Comparison of ENCODE assay signal across 27 mouse cellular contexts in the genomic region with DNA sequence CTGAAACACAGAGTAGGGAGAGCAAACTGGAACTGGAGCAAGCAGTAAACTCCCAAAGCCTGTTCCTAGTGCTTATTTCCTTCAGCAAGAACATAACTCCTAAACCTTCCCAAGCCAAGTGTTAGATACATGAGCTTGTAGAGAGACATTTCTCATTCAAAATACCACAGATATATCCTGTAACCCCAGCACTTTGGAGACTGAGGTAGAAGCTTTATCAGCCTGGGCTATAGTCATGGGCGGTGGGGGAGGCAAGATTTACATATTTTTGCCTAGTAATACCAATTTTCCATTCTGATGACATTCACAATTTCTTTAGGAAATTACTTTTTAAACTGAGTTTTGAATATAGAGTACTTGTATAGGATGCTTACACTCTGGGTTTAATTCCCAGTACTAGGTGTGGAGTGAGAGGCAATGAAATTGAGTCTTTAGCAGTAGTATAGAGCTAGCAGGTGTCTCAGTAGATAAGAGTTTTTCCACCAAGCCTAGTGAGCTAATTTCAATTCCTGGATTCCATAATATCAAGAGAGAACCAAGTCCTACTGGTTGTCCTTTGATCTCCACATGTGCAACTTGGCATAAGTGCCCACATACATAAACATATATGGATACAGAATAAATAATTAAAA.
DNase-seq lines count a peak whose midpoint lies in the region; ATAC-seq and TF ChIP-seq lines count a peak whose summit lies in the region.
"Had no signal": no experiment of that assay in that cellular context is flagged by ENCODE, and none has a peak within 500 bp of the region (broad histone marks: within the 10 kb centered on the region; RNA-seq: fewer than 3 reads in every experiment).

No protein-coding gene starts in this region.

- H3K9me3 ChIP-seq in stomach, embryonic 15.5 days = no peaks in the 10 kb centered on the region
- H3K9me3 ChIP-seq in stomach, postnatal 0 days (ENCODE audit: control insufficient read depth, low read length) = no peaks in the 10 kb centered on the region
- H3K9me3 ChIP-seq in intestine, embryonic 16.5 days (ENCODE audit: control insufficient read depth, low read length) = no peaks in the 10 kb centered on the region
- no peaks in the 10 kb centered on the region for H3K9me3 ChIP-seq in liver, embryonic 14.5 days (ENCODE audit: control insufficient read depth, low read length)
- H3K9me3 ChIP-seq: embryonic facial prominence, embryonic 10.5 days; embryonic facial prominence, embryonic 15.5 days; heart, embryonic 12.5 days; hindbrain, embryonic 15.5 days; megakaryocyte, embryonic 14.5 days; midbrain, embryonic 12.5 days; neural tube, embryonic 12.5 days had no signal

- no peak overlapping the region for H3K4me3 ChIP-seq in stomach, embryonic 15.5 days (replicated peaks)
- H3K4me3 ChIP-seq in stomach, postnatal 0 days (ENCODE audit: low read depth, low read length) = no peak overlapping the region
- no peak overlapping the region for H3K4me3 ChIP-seq in intestine, embryonic 16.5 days (ENCODE audit: low read length)
- H3K4me3 ChIP-seq in liver, embryonic 14.5 days (ENCODE audit: insufficient read depth in 1 of 2, low read depth in 2 of 2, low read length in 2 of 2) = no peak overlapping the region
- H3K4me3 ChIP-seq in left cerebral cortex, adult 2 months = no peak overlapping the region
- H3K4me3 ChIP-seq: embryonic facial prominence, embryonic 10.5 days; embryonic facial prominence, embryonic 15.5 days; heart, embryonic 12.5 days; hindbrain, embryonic 15.5 days; megakaryocyte, embryonic 14.5 days; midbrain, embryonic 12.5 days; myocyte; neural tube, embryonic 12.5 days had no signal

- no peaks in the 10 kb centered on the region for H3K27me3 ChIP-seq in stomach, embryonic 15.5 days (replicated peaks)
- no peaks in the 10 kb centered on the region for H3K27me3 ChIP-seq in stomach, postnatal 0 days (ENCODE audit: control insufficient read depth, insufficient read depth, low read length)
- no peaks in the 10 kb centered on the region for H3K27me3 ChIP-seq in intestine, embryonic 16.5 days (replicated peaks; ENCODE audit: control insufficient read depth, insufficient read depth, low read length)
- no peaks in the 10 kb centered on the region for H3K27me3 ChIP-seq in liver, embryonic 14.5 days (ENCODE audit: control insufficient read depth, insufficient read depth, low read length)
- H3K27me3 ChIP-seq: embryonic facial prominence, embryonic 15.5 days; heart, embryonic 12.5 days; hindbrain, embryonic 15.5 days; megakaryocyte, embryonic 14.5 days; midbrain, embryonic 12.5 days; neural tube, embryonic 12.5 days had no signal

- intact Hi-C loops in left cerebral cortex, adult 2 months (cut with DNase I) = no loop called here

- no peak overlapping the region for H3K27ac ChIP-seq in stomach, embryonic 15.5 days
- H3K27ac ChIP-seq in stomach, postnatal 0 days (replicated peaks) = no peak overlapping the region
- no peak overlapping the region for H3K27ac ChIP-seq in intestine, embryonic 16.5 days (ENCODE audit: low read length)
- peak overlapping the region; percentile 93 for H3K27ac ChIP-seq in liver, embryonic 14.5 days
- H3K27ac ChIP-seq in left cerebral cortex, adult 2 months = no peak overlapping the region
- H3K27ac ChIP-seq: embryonic facial prominence, embryonic 10.5 days; embryonic facial prominence, embryonic 15.5 days; hindbrain, embryonic 15.5 days; midbrain, embryonic 12.5 days; neural tube, embryonic 12.5 days had no signal

- no peak for TF ChIP-seq EP300 in stomach, postnatal 0 days (optimal IDR thresholded peaks at IDR 0.05)
- peak; percentile 87 for TF ChIP-seq EP300 in liver, embryonic 14.5 days (IDR thresholded peaks at IDR 0.05; ENCODE audit: low read depth)

- H3K36me3 ChIP-seq in stomach, embryonic 15.5 days = no peaks in the 10 kb centered on the region
- H3K36me3 ChIP-seq in stomach, postnatal 0 days (ENCODE audit: control insufficient read depth, insufficient read depth, low read length) = no peaks in the 10 kb centered on the region
- H3K36me3 ChIP-seq in intestine, embryonic 16.5 days (ENCODE audit: control insufficient read depth, insufficient read depth, low read length) = no peaks in the 10 kb centered on the region
- no peaks in the 10 kb centered on the region for H3K36me3 ChIP-seq in liver, embryonic 14.5 days (replicated peaks; ENCODE audit: control insufficient read depth, insufficient read depth, low read depth)
- H3K36me3 ChIP-seq: embryonic facial prominence, embryonic 15.5 days; heart, embryonic 12.5 days; hindbrain, embryonic 15.5 days; midbrain, embryonic 12.5 days; neural tube, embryonic 12.5 days had no signal

- no peak overlapping the region for H3K9ac ChIP-seq in stomach, embryonic 15.5 days
- H3K9ac ChIP-seq in stomach, postnatal 0 days (ENCODE audit: low read length) = no peak overlapping the region
- H3K9ac ChIP-seq in intestine, embryonic 16.5 days (ENCODE audit: low read depth, low read length) = no peak overlapping the region
- peak overlapping the region; percentile 58 for H3K9ac ChIP-seq in liver, embryonic 14.5 days (replicated peaks)
- H3K9ac ChIP-seq: embryonic facial prominence, embryonic 15.5 days; heart, embryonic 12.5 days; hindbrain, embryonic 15.5 days; midbrain, embryonic 12.5 days; neural tube, embryonic 12.5 days had no signal

- no peak for DNase-seq in stomach, postnatal 0 days (ENCODE audit: low spot score)
- peak; percentile 62 to 74 (median 69) for DNase-seq in liver, embryonic 14.5 days (ENCODE audit: low read depth in 3 of 3, low spot score in 3 of 3)
- DNase-seq in left cerebral cortex, adult 2 months (ENCODE audit: extremely low spot score in 1 of 2, low spot score in 2 of 2) = no peak
- no peak for DNase-seq in kidney, adult 18-20 months
- DNase-seq in cerebellum, postnatal 4 days (ENCODE audit: low spot score in 2 of 2) = no peak
- DNase-seq: adrenal gland, postnatal 25 days; cerebellum, adult 11 months; cerebellum, adult 9-11 months; gastrocnemius, postnatal 25 days; heart, adult 11 months; kidney, adult 9 months; kidney, postnatal 10 days; layer of hippocampus, postnatal 36 days; lung, postnatal 4 days; right cerebral cortex, postnatal 4 days had no signal

- H3K4me1 ChIP-seq in stomach, embryonic 15.5 days = no peaks in the 10 kb centered on the region
- no peaks in the 10 kb centered on the region for H3K4me1 ChIP-seq in stomach, postnatal 0 days (replicated peaks; ENCODE audit: control insufficient read depth, insufficient read depth)
- no peaks in the 10 kb centered on the region for H3K4me1 ChIP-seq in intestine, embryonic 16.5 days (ENCODE audit: control insufficient read depth, insufficient read depth, low read length)
- H3K4me1 ChIP-seq in liver, embryonic 14.5 days (replicated peaks; ENCODE audit: control insufficient read depth in 2 of 2, insufficient read depth in 2 of 2, low read length in 1 of 2) = peaks cover 45 to 51% of the 10 kb centered on the region in 2 experiments
- H3K4me1 ChIP-seq: embryonic facial prominence, embryonic 10.5 days; embryonic facial prominence, embryonic 15.5 days; hindbrain, embryonic 15.5 days; midbrain, embryonic 12.5 days; neural tube, embryonic 12.5 days had no signal

- 87% methylated on average over 1 of the region's 1 CpGs for WGBS in stomach, embryonic 15.5 days
- WGBS in stomach, postnatal 0 days = 94% methylated on average over 1 of the region's 1 CpGs
- WGBS in intestine, embryonic 16.5 days = 98% methylated on average over 1 of the region's 1 CpGs
- WGBS in liver, embryonic 14.5 days (ENCODE audit: insufficient replicate concordance) = 49% methylated on average over 1 of the region's 1 CpGs

- ATAC-seq in stomach, embryonic 15.5 days (ENCODE audit: insufficient read depth, low FRiP score, low read depth) = peak; percentile 64
- ATAC-seq in stomach, postnatal 0 days (ENCODE audit: low FRiP score, low TSS enrichment) = no peak
- peak; percentile 53; the same call in 1 of the 2 replicates for ATAC-seq in intestine, embryonic 16.5 days
- peak; percentile 66 for ATAC-seq in liver, embryonic 14.5 days (ENCODE audit: insufficient read depth)
- ATAC-seq: forebrain, embryonic 14.5 days; inflammation-experienced regulatory T-cells, adult 6 months had no signal

- no peak overlapping the region for H3K4me2 ChIP-seq in stomach, embryonic 15.5 days
- H3K4me2 ChIP-seq in stomach, postnatal 0 days (replicated peaks; ENCODE audit: low read depth) = no peak overlapping the region
- no peak overlapping the region for H3K4me2 ChIP-seq in intestine, embryonic 16.5 days (ENCODE audit: low read depth, low read length)
- H3K4me2 ChIP-seq in liver, embryonic 14.5 days (ENCODE audit: low read depth) = peak overlapping the region; percentile 52
- H3K4me2 ChIP-seq: embryonic facial prominence, embryonic 15.5 days; heart, embryonic 12.5 days; hindbrain, embryonic 15.5 days; midbrain, embryonic 12.5 days; neural tube, embryonic 12.5 days had no signal

- TF ChIP-seq CTCF in stomach, postnatal 0 days (IDR thresholded peaks at IDR 0.05; ENCODE audit: low read depth) = no peak
- TF ChIP-seq CTCF in liver, embryonic 14.5 days (IDR thresholded peaks at IDR 0.05; ENCODE audit: low read depth) = no peak
- no peak for TF ChIP-seq CTCF in left cerebral cortex, adult 2 months (IDR thresholded peaks at IDR 0.05)

Comparison
In these comparisons a context has a peak if more than half of its experiments do, and no peak if none do; other contexts are left out.
1. DNase-seq: peak in liver, embryonic 14.5 days (3 of 3); none in stomach, postnatal 0 days (single experiment), left cerebral cortex, adult 2 months (0 of 2), kidney, adult 18-20 months (single experiment) and cerebellum, postnatal 4 days (0 of 2).